Mouse (Mus musculus) lung, postnatal 14 days (tissue): ENCODE results near the gene Sparcl1.

ENCODE experiments used
- DNase-seq: peaks from one replicate; pipeline ENCODE4 v3.0.0; 2021

Gene Sparcl1

GRCm38 (mm10) chr5:104061936-104062772, 51.4 kb downstream of the Sparcl1 start:
- DNase-seq = no peak

DNA sequence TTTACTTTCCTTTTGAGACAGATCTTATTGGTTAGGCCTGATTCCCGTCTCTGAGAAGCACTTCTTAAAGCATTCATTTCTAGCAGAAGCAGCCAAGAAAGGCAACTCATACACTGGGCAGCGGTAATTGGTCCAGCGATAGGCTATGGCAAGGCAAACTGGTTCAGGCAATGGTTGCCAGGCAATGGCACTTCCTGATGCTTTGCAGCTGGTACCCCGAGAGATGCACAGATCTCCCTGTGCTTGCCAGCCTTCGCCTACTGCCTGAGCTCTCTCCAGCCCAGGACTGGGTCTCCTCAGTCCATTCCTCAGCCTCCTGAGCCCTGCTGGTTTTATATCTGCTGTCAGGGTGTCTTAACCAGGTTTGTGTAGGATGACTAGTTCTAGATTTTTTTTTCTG, 53.1 kb downstream of the Sparcl1 start:
- DNase-seq = no peak

- no peak for DNase-seq
Measured at GRCm38 (mm10) chr5:104059628-104060027, 53.9 kb downstream of the Sparcl1 start.

GRCm38 (mm10) chr5:104058021-104058420, 55.5 kb downstream of the Sparcl1 start:
- DNase-seq = peak; percentile 69

GRCm38 (mm10) chr5:104056295-104056694, 57.2 kb downstream of the Sparcl1 start:
- DNase-seq = no peak

DNA sequence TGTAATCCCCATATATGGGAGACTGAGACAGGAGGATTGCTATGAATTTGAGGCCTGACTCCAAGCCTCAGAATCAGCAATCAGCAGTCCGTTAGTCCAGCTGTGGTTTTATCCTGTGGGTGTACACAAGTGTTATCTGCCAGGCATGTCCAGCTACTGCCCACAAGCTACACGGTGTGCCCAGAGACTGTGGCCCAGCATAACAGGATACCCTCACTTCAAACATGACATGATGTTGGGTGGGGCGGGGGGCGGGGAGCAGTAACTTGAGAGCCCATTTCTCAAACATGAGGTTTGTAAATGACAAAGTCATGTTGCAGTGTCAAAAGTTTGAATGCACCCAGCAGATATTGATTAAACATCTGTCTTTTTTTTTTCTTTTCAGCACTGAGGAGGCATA, 57.7 kb downstream of the Sparcl1 start:
- no peak for DNase-seq

- no peak for DNase-seq
Measured at GRCm38 (mm10) chr5:104054938-104055337, 58.6 kb downstream of the Sparcl1 start.

GRCm38 (mm10) chr5:104052956-104053355, 60.6 kb downstream of the Sparcl1 start:
- DNase-seq = peak; percentile 45

GRCm38 (mm10) chr5:104048139-104048538, 65.4 kb downstream of the Sparcl1 start:
- DNase-seq = no peak

DNA sequence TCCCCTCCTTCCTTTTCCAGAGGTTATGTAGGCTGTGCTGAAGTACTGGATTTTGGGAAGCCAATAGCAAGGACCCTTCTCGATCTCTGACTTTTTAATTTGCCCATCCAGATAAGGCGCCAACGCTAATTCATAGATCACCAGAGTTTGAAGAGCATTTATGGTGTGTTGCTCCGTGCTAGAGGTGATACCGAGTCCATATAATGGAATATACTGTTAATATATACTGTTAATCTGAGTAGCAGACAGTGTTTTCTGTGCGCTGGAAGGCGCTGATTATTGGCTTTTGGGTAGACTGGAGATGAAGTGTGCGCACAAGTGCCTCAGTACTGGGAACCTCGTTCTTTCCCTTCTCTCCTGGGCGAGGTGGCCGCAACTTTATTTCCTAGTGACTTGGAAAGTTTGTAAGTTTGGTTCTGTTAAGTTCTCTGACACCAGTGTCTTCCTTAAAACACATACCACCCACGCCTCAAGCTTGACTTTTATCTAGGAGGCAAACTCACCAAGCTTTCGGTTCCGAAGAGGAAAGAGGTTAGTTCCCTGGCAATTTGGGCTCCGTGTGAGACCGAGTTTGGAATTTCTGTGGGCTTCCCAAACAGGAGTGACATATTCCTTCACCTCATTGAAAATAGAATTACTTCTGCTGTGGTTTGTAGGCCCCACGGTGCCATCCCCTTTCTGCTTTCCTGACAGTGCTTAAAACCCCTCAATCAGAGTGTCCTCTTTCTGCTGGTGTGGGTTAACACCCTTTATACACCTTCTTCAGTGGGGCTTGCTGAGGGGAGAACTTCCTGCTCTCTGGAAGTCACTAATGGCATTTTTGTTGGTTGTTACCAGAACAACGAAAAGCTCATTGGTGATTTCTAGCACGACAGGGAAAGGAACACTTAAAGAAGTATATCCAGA, 66.1 kb downstream of the Sparcl1 start:
- DNase-seq = peak; percentile 21

GRCm38 (mm10) chr5:104046256-104047199, 67.0 kb downstream of the Sparcl1 start, which contains the start of gene Nudt9:
Gene Nudt9 (plus strand): TSS chr5:104046306.
- DNase-seq = peak; percentile 97

GRCm38 (mm10) chr5:104043704-104044103, 69.8 kb downstream of the Sparcl1 start:
- DNase-seq = no peak

DNA sequence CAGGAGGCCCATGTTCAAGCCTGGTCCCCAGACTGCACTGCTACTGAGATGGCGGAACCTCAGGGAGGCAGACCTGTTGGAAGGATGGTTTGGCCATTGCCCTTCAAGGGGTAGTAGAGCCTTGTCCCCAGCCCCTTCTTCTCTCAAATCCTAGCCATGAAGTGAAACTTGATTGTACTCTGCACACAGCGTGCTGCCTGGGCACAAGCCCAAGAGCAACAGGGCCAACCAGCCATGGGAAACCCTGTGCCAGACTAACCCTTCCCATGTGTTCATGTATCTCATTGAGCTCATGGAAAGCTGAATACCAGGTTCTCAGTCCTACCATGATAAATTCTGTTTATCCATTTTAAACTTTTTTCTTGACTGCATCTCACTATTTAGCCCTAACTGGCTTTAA, 70.6 kb downstream of the Sparcl1 start:
- DNase-seq = no peak

DNA sequence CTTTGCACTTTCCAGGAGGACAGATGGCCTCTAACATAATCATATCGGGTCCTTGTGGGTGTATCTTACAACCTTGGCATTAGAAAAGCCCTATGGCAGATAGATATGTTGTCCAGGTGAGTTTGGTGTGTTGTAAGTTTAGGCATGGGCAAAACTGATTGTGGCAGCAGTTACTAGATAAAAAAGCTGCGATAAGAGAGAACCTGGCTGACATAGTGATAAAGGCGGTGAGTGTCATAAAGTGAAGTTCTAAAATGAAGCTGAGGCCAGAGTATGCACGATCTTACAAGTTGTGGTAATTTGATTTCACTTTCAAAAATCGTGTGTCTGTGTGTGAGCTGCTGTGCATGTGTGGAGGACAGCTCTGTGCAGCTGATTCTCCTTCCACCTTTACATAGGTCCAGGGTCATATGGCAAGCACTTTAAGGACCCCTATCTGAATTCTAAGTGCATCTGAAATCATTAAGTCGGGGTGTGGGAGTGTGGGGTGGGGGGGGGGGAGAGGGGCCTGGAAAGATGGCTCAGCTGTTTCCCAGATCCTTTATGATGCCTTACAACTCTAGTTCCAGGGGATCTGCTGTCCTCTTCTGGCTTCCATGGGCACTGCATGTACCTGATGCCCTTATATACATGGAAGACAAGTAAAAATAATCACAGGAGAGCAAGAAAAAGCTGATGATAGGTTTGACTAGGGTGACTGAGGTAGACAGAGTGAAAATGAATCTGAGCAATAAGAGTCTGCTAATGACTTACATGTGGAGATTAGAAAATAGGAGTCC, 74.2 kb downstream of the Sparcl1 start:
- peak; percentile 65 for DNase-seq

- no peak for DNase-seq
Measured at GRCm38 (mm10) chr5:104036686-104037085, 76.8 kb downstream of the Sparcl1 start.

GRCm38 (mm10) chr5:104035824-104036223, 77.7 kb downstream of the Sparcl1 start:
- DNase-seq = no peak

GRCm38 (mm10) chr5:104035066-104035465, 78.5 kb downstream of the Sparcl1 start:
- no peak for DNase-seq

DNA sequence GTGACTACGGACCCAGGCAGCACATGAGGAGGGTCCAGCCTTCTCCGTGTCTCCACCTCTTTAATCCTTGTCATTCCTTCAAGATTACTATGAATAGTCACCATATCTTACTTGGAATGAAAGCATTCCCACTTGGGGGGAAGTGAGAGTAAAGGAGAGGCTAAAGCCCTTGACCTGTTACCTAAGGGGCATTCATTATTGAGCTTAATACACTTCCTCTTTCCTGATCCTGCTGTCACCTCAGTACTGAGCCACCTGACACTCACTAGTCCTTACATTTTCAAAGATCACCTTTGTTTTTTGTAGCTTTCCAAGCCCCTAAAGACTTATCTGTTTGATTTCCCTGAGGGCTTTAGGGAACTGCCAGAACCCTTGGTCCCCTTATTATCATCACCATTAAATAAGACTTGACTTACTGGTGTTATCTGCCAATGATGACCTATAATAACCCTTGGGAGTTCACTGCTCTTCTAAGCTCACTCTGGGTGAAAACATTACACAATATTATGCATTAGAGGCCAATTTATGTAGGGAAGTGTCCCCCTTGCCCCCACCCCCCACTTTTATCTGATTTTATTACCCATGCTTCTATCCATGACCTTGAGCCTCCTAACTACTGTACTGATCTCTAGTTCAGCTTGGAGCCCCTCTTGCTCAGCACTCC, 81.0 kb downstream of the Sparcl1 start:
- DNase-seq = no peak
